Mouse (Mus musculus) liver, embryonic 12.5 days (tissue): ENCODE measurements around the gene Ccm2. TPM values are rescaled to one million over a fixed set of nuclear protein-coding genes. Genes with fewer than 3 reads are reported as not detected.

Source experiments
- ATAC-seq: fragments of 200-750 bp; cut with Nextera tagmentation; 2 replicates; pipeline ENCODE4 v1.8.0; 2017; ENCODE audit warnings: moderate number of reproducible peaks, mild to moderate bottlenecking, moderate library complexity
- H3K27ac ChIP-seq: fragments of 300-500 bp; sonication (generic); 2 replicates; pipeline ENCODE4 v1.5.1; 2016; ENCODE audit warnings: mild to moderate bottlenecking
- H3K27me3 ChIP-seq: fragments of 300-500 bp; sonication (generic); replicated peaks from 2 replicates; pipeline ENCODE4 v1.6.1; 2016; ENCODE audit warnings: mild to moderate bottlenecking, moderate library complexity
- H3K36me3 ChIP-seq: fragments of 300-500 bp; sonication (generic); 2 replicates; pipeline ENCODE4 v1.6.1; 2016; ENCODE audit warnings: mild to moderate bottlenecking, moderate library complexity
- H3K4me1 ChIP-seq: fragments of 300-500 bp; sonication (generic); 2 replicates; pipeline ENCODE4 v1.6.1; 2016
- H3K4me2 ChIP-seq: fragments of 300-500 bp; sonication (generic); 2 replicates; pipeline ENCODE4 v1.6.1; 2016; ENCODE audit warnings: mild to moderate bottlenecking, moderate library complexity
- H3K4me3 ChIP-seq: fragments of 300-500 bp; sonication (generic); 2 replicates; pipeline ENCODE4 v1.5.1; 2016; ENCODE audit warnings: mild to moderate bottlenecking, moderate library complexity
- H3K9ac ChIP-seq: fragments of 300-500 bp; sonication (generic); 2 replicates; pipeline ENCODE4 v1.6.1; 2016; ENCODE audit warnings: mild to moderate bottlenecking, moderate library complexity
- H3K9me3 ChIP-seq: fragments of 300-500 bp; sonication (generic); replicated peaks from 2 replicates; pipeline ENCODE4 v1.6.1; 2016; ENCODE audit warnings: mild to moderate bottlenecking, moderate library complexity
- WGBS: fragments of 180-500 bp; shearing (Covaris S2); methylation state at CpG from one replicate; pipeline ENCODE4 v1.1.7; 2016; ENCODE audit not compliant: insufficient replicate concordance; 5-methylcytosine and 5-hydroxymethylcytosine counted together
- polyA plus RNA-seq: library from polyadenylated mRNA; unstranded; fragments of >200 nt; fragmentation: Nextera tagmentation; extraction: Ambion mirVana; gene quantifications from 2 replicates; pipeline ENCODE4 v1.2.1, GENCODE M21; 2016

Ccm2 gene
- polyA plus RNA-seq, 1 experiment from 2014 or later = 60.0 TPM

- no peak overlapping the region for H3K4me3 ChIP-seq
- H3K27ac ChIP-seq = no peak overlapping the region
- H3K4me2 ChIP-seq = no peak overlapping the region
- peaks cover 66% of the 10 kb centered on the region for H3K4me1 ChIP-seq
- WGBS = 53% methylated on average over 4 of the region's 4 CpGs
- ATAC-seq = no peak
- peaks cover 48% of the 10 kb centered on the region for H3K36me3 ChIP-seq
- no peak overlapping the region for H3K9ac ChIP-seq
- no peaks in the 10 kb centered on the region for H3K27me3 ChIP-seq
- no peaks in the 10 kb centered on the region for H3K9me3 ChIP-seq
Observed at GRCm38 (mm10) chr11:6563201-6563600, 16.5 kb downstream of the Ccm2 start.

- 48% methylated on average over 4 of the region's 4 CpGs for WGBS
Observed at GRCm38 (mm10) chr11:6566496-6566895, 19.8 kb downstream of the Ccm2 start.

GRCm38 (mm10) chr11:6567951-6568350 lies 21.3 kb downstream of the Ccm2 start:
- H3K4me1 ChIP-seq = peaks cover 48% of the 10 kb centered on the region
- H3K9ac ChIP-seq = no peak overlapping the region
- ATAC-seq = peak; percentile 62
- no peaks in the 10 kb centered on the region for H3K27me3 ChIP-seq
- peak overlapping the region; percentile 13 for H3K4me2 ChIP-seq
- 38% methylated on average over 8 of the region's 8 CpGs for WGBS
- no peaks in the 10 kb centered on the region for H3K9me3 ChIP-seq
- peak overlapping the region; percentile 68 for H3K27ac ChIP-seq
- H3K36me3 ChIP-seq = peaks cover 76% of the 10 kb centered on the region
- no peak overlapping the region for H3K4me3 ChIP-seq

More at GRCm38 (mm10) chr11:6566496-6566895, 19.8 kb downstream of the Ccm2 start:
- Histone ChIP-seq H3K4me1 (peaks cover 60% of the 10 kb centered on the region), H3K4me2 (no peak overlapping the region), H3K9me3 (no peaks in the 10 kb centered on the region), H3K4me3 (no peak overlapping the region), H3K9ac (no peak overlapping the region), H3K36me3 (peaks cover 69% of the 10 kb centered on the region), H3K27ac (no peak overlapping the region), H3K27me3 (no peaks in the 10 kb centered on the region)
- ATAC-seq = no peak

- peaks cover 44% of the 10 kb centered on the region for H3K4me1 ChIP-seq
- no peak overlapping the region for H3K4me3 ChIP-seq
- H3K9ac ChIP-seq = peak overlapping the region; percentile 3; the same call in 1 of the 2 replicates
- ATAC-seq = peak; percentile 20; the same call in 1 of the 2 replicates
- H3K27ac ChIP-seq = peak overlapping the region; percentile 68
- H3K4me2 ChIP-seq = peak overlapping the region; percentile 26; the same call in 1 of the 2 replicates
- H3K27me3 ChIP-seq = no peaks in the 10 kb centered on the region
- H3K36me3 ChIP-seq = peaks cover 76% of the 10 kb centered on the region
- no peaks in the 10 kb centered on the region for H3K9me3 ChIP-seq
- 53% methylated on average over 11 of the region's 11 CpGs for WGBS
Observed at GRCm38 (mm10) chr11:6568584-6569409, 22.1 kb downstream of the Ccm2 start.

GRCm38 (mm10) chr11:6569410-6569777 lies 22.7 kb downstream of the Ccm2 start:
- H3K36me3 ChIP-seq = peaks cover 73% of the 10 kb centered on the region
- H3K4me1 ChIP-seq = peaks cover 44% of the 10 kb centered on the region
- 45% methylated on average over 3 of the region's 3 CpGs for WGBS
- no peak for ATAC-seq
- no peak overlapping the region for H3K9ac ChIP-seq
- no peak overlapping the region for H3K4me3 ChIP-seq
- H3K4me2 ChIP-seq = no peak overlapping the region
- no peaks in the 10 kb centered on the region for H3K27me3 ChIP-seq
- peak overlapping the region; percentile 68 for H3K27ac ChIP-seq
- no peaks in the 10 kb centered on the region for H3K9me3 ChIP-seq

- no peak overlapping the region for H3K9ac ChIP-seq
- H3K36me3 ChIP-seq = peaks cover 69% of the 10 kb centered on the region
- H3K4me1 ChIP-seq = no peaks in the 10 kb centered on the region
- H3K9me3 ChIP-seq = no peaks in the 10 kb centered on the region
- ATAC-seq = no peak
- H3K4me2 ChIP-seq = no peak overlapping the region
- no peak overlapping the region for H3K27ac ChIP-seq
- H3K27me3 ChIP-seq = no peaks in the 10 kb centered on the region
- 65% methylated on average over 3 of the region's 3 CpGs for WGBS
- no peak overlapping the region for H3K4me3 ChIP-seq
Observed at GRCm38 (mm10) chr11:6576151-6576550, 29.5 kb downstream of the Ccm2 start.

- ATAC-seq = no peak
- WGBS = 94% methylated on average over 7 of the region's 7 CpGs
- Histone ChIP-seq H3K4me2 (no peak overlapping the region), H3K36me3 (peaks cover 69% of the 10 kb centered on the region), H3K27ac (no peak overlapping the region), H3K4me1 (peaks cover 13% of the 10 kb centered on the region; the same call in 1 of the 2 replicates), H3K4me3 (no peak overlapping the region), H3K27me3 (no peaks in the 10 kb centered on the region), H3K9ac (no peak overlapping the region), H3K9me3 (no peaks in the 10 kb centered on the region)
Observed at GRCm38 (mm10) chr11:6579361-6579760, 32.7 kb downstream of the Ccm2 start.

GRCm38 (mm10) chr11:6580065-6580750 lies 33.5 kb downstream of the Ccm2 start:
- WGBS = 87% methylated on average over 4 of the region's 4 CpGs
- H3K4me3 ChIP-seq = no peak overlapping the region
- peaks cover 74% of the 10 kb centered on the region for H3K36me3 ChIP-seq
- no peaks in the 10 kb centered on the region for H3K9me3 ChIP-seq
- H3K4me1 ChIP-seq = peaks cover 17% of the 10 kb centered on the region
- H3K4me2 ChIP-seq = no peak overlapping the region
- no peak overlapping the region for H3K27ac ChIP-seq
- ATAC-seq = no peak
- H3K27me3 ChIP-seq = no peaks in the 10 kb centered on the region
- no peak overlapping the region for H3K9ac ChIP-seq

- Histone ChIP-seq H3K27me3 (no peaks in the 10 kb centered on the region), H3K4me2 (no peak overlapping the region), H3K36me3 (peaks cover 73% of the 10 kb centered on the region), H3K4me1 (peaks cover 30% of the 10 kb centered on the region), H3K9me3 (no peaks in the 10 kb centered on the region), H3K27ac (no peak overlapping the region), H3K9ac (no peak overlapping the region), H3K4me3 (no peak overlapping the region)
- 92% methylated on average over 2 of the region's 2 CpGs for WGBS
- no peak for ATAC-seq
Observed at GRCm38 (mm10) chr11:6581560-6581959, 34.9 kb downstream of the Ccm2 start.

- Histone ChIP-seq H3K27me3 (no peaks in the 10 kb centered on the region), H3K4me3 (no peak overlapping the region), H3K4me2 (no peak overlapping the region), H3K9me3 (no peaks in the 10 kb centered on the region), H3K36me3 (peaks cover 85% of the 10 kb centered on the region), H3K4me1 (peaks cover 70% of the 10 kb centered on the region), H3K27ac (peak overlapping the region; percentile 79), H3K9ac (peak overlapping the region; percentile 32; the same call in 1 of the 2 replicates)
- no peak for ATAC-seq
- WGBS = 76% methylated on average over 8 of the region's 8 CpGs
Observed at GRCm38 (mm10) chr11:6585748-6586147, 39.1 kb downstream of the Ccm2 start.

GRCm38 (mm10) chr11:6586660-6587059 lies 40.0 kb downstream of the Ccm2 start:
- 39% methylated on average over 3 of the region's 3 CpGs for WGBS
- Histone ChIP-seq H3K4me1 (peaks cover 79% of the 10 kb centered on the region), H3K4me2 (peak overlapping the region; percentile 22), H3K36me3 (peaks cover 89% of the 10 kb centered on the region), H3K27me3 (no peaks in the 10 kb centered on the region), H3K9me3 (no peaks in the 10 kb centered on the region), H3K4me3 (no peak overlapping the region), H3K9ac (peak overlapping the region; percentile 32), H3K27ac (peak overlapping the region; percentile 79)
- no peak for ATAC-seq

GRCm38 (mm10) chr11:6587249-6587940 lies 40.7 kb downstream of the Ccm2 start:
- H3K4me1 ChIP-seq = peaks cover 86% of the 10 kb centered on the region
- ATAC-seq = no peak
- H3K9ac ChIP-seq = no peak overlapping the region
- peak overlapping the region; percentile 79 for H3K27ac ChIP-seq
- no peak overlapping the region for H3K4me3 ChIP-seq
- H3K27me3 ChIP-seq = no peaks in the 10 kb centered on the region
- 80% methylated on average over 7 of the region's 7 CpGs for WGBS
- H3K9me3 ChIP-seq = no peaks in the 10 kb centered on the region
- peaks cover 92% of the 10 kb centered on the region for H3K36me3 ChIP-seq
- no peak overlapping the region for H3K4me2 ChIP-seq
